Mouse (Mus musculus) CD4-positive, CD25-positive, alpha-beta regulatory T cell, adult 4 months (primary cell): ENCODE measurements around the gene Scfd1. TPM values are rescaled to one million over a fixed set of nuclear protein-coding genes. Genes with fewer than 3 reads are reported as not detected.

Experiments used
- polyA plus RNA-seq, 2 experiments: library from polyadenylated mRNA; unstranded; fragments of 100-300 nt; shearing (Covaris generic); gene quantifications; one replicate each; pipeline ENCODE4 v1.2.1; 2017

The Scfd1 gene
- polyA plus RNA-seq, 2 experiments from 2014 or later: 89.3 to 94.5 TPM

Other genes with a start within 250 kb of the Scfd1 start
- gene G2e3, start 29.4 kb upstream of the Scfd1 start, polyA plus RNA-seq: 10 to 100 TPM; 12.4 to 13.7 TPM
- under 1 TPM; 0.17 to 0.66 TPM for gene Coch, start 215.8 kb downstream of the Scfd1 start, polyA plus RNA-seq